Mouse (Mus musculus) CH12.LX (cell line): ENCODE measurements around the gene Ttn. TPM values are rescaled to one million over a fixed set of nuclear protein-coding genes. Genes with fewer than 3 reads are reported as not detected.
A peak's percentile ranks its signal among the peaks of the same experiment; 100 is the strongest.

Experiments used
- DNase-seq: peaks from one replicate; pipeline ENCODE4 v3.0.0-alpha.2; 2013; ENCODE audit errors: extremely low read depth
- H3K27ac ChIP-seq: 2 replicates; pipeline ENCODE4 v1.5.1; 2012; ENCODE audit warnings: low read depth, mild to moderate bottlenecking, control low read depth, moderate library complexity; ENCODE audit not compliant: insufficient read depth
- H3K27me3 ChIP-seq: replicated peaks from 2 replicates; pipeline ENCODE3; 2012; ENCODE audit warnings: inconsistent platforms
- H3K36me3 ChIP-seq, 2 experiments: replicated peaks in 1 of 2; 2 replicates each; pipeline versions ENCODE3 to v1.6.1; 2012; ENCODE audit warnings: inconsistent platforms in 1 of 2, low read length in 1 of 2, mild to moderate bottlenecking in 1 of 2, mixed read lengths in 1 of 2, moderate library complexity in 1 of 2; ENCODE audit not compliant: control insufficient read depth in 1 of 2, insufficient read depth in 1 of 2
- H3K4me1 ChIP-seq, 2 experiments: 2 replicates each; pipeline ENCODE4 v1.6.1; 2012; ENCODE audit warnings: inconsistent platforms in 1 of 2, moderate library complexity in 1 of 2; ENCODE audit not compliant: insufficient read depth in 2 of 2, control insufficient read depth in 1 of 2
- H3K4me2 ChIP-seq: 2 replicates; pipeline ENCODE4 v1.6.1; 2012; ENCODE audit warnings: low read depth, mild to moderate bottlenecking, control low read depth; ENCODE audit not compliant: poor library complexity, insufficient read depth, severe bottlenecking
- H3K4me3 ChIP-seq, 3 experiments: fragments of 150-350 bp in 1 of 3; sonication (generic) in 1 of 3; replicated peaks in 1 of 3; 2 replicates each; pipeline versions ENCODE3 to v1.5.1; 2011 to 2012; ENCODE audit warnings: low read depth in 2 of 3, low read length in 2 of 3, mild to moderate bottlenecking in 2 of 3, moderate library complexity in 2 of 3, control low read depth in 1 of 3, improper control_type of control experiment in 1 of 3, inconsistent platforms in 1 of 3, mixed read lengths in 1 of 3; ENCODE audit not compliant: poor library complexity in 1 of 3
- H3K79me2 ChIP-seq: replicated peaks from 2 replicates; pipeline ENCODE4 v1.6.1; 2012; ENCODE audit warnings: mild to moderate bottlenecking, moderate library complexity; ENCODE audit not compliant: control insufficient read depth, poor library complexity, insufficient read depth, severe bottlenecking; ENCODE audit errors: extremely low read depth
- H3K9ac ChIP-seq: 2 replicates; pipeline ENCODE4 v1.6.1; 2012; ENCODE audit warnings: low read depth, mild to moderate bottlenecking, control low read depth, moderate library complexity; ENCODE audit not compliant: insufficient read depth
- H3K9me3 ChIP-seq: replicated peaks from 2 replicates; pipeline ENCODE3; 2012; ENCODE audit warnings: low read length, inconsistent platforms, mixed read lengths
- BHLHE40 ChIP-seq: IDR thresholded peaks from 2 replicates; pipeline ENCODE4 v1.6.1; 2011; ENCODE audit warnings: mild to moderate bottlenecking, low read depth, low read length, improper control_type of control experiment
- CHD2 ChIP-seq: IDR thresholded peaks from 2 replicates; pipeline ENCODE4 v1.6.1; 2011; ENCODE audit warnings: low read length, improper control_type of control experiment
- CTCF ChIP-seq, 2 experiments: IDR thresholded peaks in 1 of 2; conservative IDR thresholded peaks in 1 of 2; 2 replicates each; pipeline ENCODE4 v1.5.1; 2011 to 2012; ENCODE audit warnings: low read depth in 2 of 2, low read length in 2 of 2, improper control_type of control experiment in 1 of 2, inconsistent platforms in 1 of 2, mild to moderate bottlenecking in 1 of 2, moderate library complexity in 1 of 2
- E2F4 ChIP-seq: IDR thresholded peaks from 2 replicates; pipeline ENCODE4 v1.6.1; 2011; ENCODE audit warnings: low read depth, low read length, improper control_type of control experiment; ENCODE audit not compliant: insufficient replicate concordance
- ELF1 ChIP-seq: IDR thresholded peaks from 2 replicates; pipeline ENCODE4 v1.6.1; 2014; ENCODE audit warnings: low read depth, mild to moderate bottlenecking, inconsistent platforms, low read length, improper control_type of control experiment
- GABPA ChIP-seq: IDR thresholded peaks from 2 replicates; pipeline ENCODE4 v1.6.1; 2012; ENCODE audit warnings: low read depth, low read length, improper control_type of control experiment, inconsistent platforms; ENCODE audit not compliant: insufficient replicate concordance
- HCFC1 ChIP-seq: IDR thresholded peaks from 2 replicates; pipeline ENCODE4 v1.6.1; 2012; ENCODE audit warnings: low read depth, mild to moderate bottlenecking, inconsistent platforms, low read length, improper control_type of control experiment
- IRF4 ChIP-seq: IDR thresholded peaks from 2 replicates; pipeline ENCODE4 v1.6.1; 2014; ENCODE audit warnings: low read depth, mild to moderate bottlenecking, inconsistent platforms, low read length, improper control_type of control experiment
- JUN ChIP-seq: IDR thresholded peaks from 2 replicates; pipeline ENCODE4 v1.6.1; 2011; ENCODE audit warnings: low read depth, mild to moderate bottlenecking, low read length, improper control_type of control experiment, moderate library complexity; ENCODE audit not compliant: insufficient read depth
- JUND ChIP-seq: conservative IDR thresholded peaks from 2 replicates; pipeline ENCODE4 v1.6.1; 2011; ENCODE audit warnings: low read depth, low read length, improper control_type of control experiment
- MAFK ChIP-seq: IDR thresholded peaks from 2 replicates; pipeline ENCODE4 v1.6.1; 2011; ENCODE audit warnings: low read length, improper control_type of control experiment; ENCODE audit not compliant: insufficient replicate concordance
- MAX ChIP-seq: IDR thresholded peaks from 2 replicates; pipeline ENCODE4 v1.6.1; 2011; ENCODE audit warnings: low read length, improper control_type of control experiment
- MAZ ChIP-seq: IDR thresholded peaks from 2 replicates; pipeline ENCODE4 v1.6.1; 2012; ENCODE audit warnings: low read depth, mild to moderate bottlenecking, inconsistent platforms, low read length, improper control_type of control experiment, moderate library complexity
- NRF1 ChIP-seq: IDR thresholded peaks from 2 replicates; pipeline ENCODE4 v1.6.1; 2014; ENCODE audit warnings: low read depth, mild to moderate bottlenecking, inconsistent platforms, low read length, improper control_type of control experiment, moderate library complexity
- PAX5 ChIP-seq: IDR thresholded peaks from 2 replicates; pipeline ENCODE4 v1.6.1; 2012; ENCODE audit warnings: low read length, inconsistent platforms, mixed read lengths
- POLR2AphosphoS2 ChIP-seq: IDR thresholded peaks from 2 replicates; pipeline ENCODE4 v1.6.1; 2011; ENCODE audit warnings: low read depth, low read length, improper control_type of control experiment
- RAD21 ChIP-seq: IDR thresholded peaks from 2 replicates; pipeline ENCODE4 v1.6.1; 2011; ENCODE audit warnings: low read depth, mild to moderate bottlenecking, low read length, improper control_type of control experiment, moderate library complexity
- SMC3 ChIP-seq: IDR thresholded peaks from 2 replicates; pipeline ENCODE4 v1.6.1; 2011; ENCODE audit warnings: low read depth, low read length, improper control_type of control experiment
- UBTF ChIP-seq: IDR thresholded peaks from 2 replicates; pipeline ENCODE4 v1.6.1; 2012; ENCODE audit warnings: low read depth, mild to moderate bottlenecking, inconsistent platforms, low read length, improper control_type of control experiment, moderate library complexity
- USF1 ChIP-seq: IDR thresholded peaks from 2 replicates; pipeline ENCODE4 v1.6.1; 2014; ENCODE audit warnings: low read depth, mild to moderate bottlenecking, inconsistent platforms, low read length, improper control_type of control experiment
- USF2 ChIP-seq: conservative IDR thresholded peaks from 2 replicates; pipeline ENCODE4 v1.6.1; 2011; ENCODE audit warnings: low read depth, low read length, improper control_type of control experiment
- ZC3H11A ChIP-seq: IDR thresholded peaks from 2 replicates; pipeline ENCODE4 v1.6.1; 2012; ENCODE audit warnings: low read depth, mild to moderate bottlenecking, inconsistent platforms, low read length, improper control_type of control experiment
- ZKSCAN1 ChIP-seq: IDR thresholded peaks from 2 replicates; pipeline ENCODE4 v1.6.1; 2012; ENCODE audit warnings: low read depth, inconsistent platforms, low read length, improper control_type of control experiment, borderline replicate concordance
- ZMIZ1 ChIP-seq: IDR thresholded peaks from 2 replicates; pipeline ENCODE4 v1.6.1; 2012; ENCODE audit warnings: low read depth, mild to moderate bottlenecking, inconsistent platforms, low read length, improper control_type of control experiment
- dilution Hi-C: fragments of 300-500 bp; cut with MboI; formaldehyde crosslinking; loops from 2 replicates; pipeline ENCODE4 v1.14.3; 2020; ENCODE audit warnings: low sequenced_read_pairs; ENCODE audit not compliant: extremely low pct_unique_long_range_greater_than_20kb, extremely low pct_ligation_motif_present
- in situ Hi-C: fragments of 300-500 bp; cut with MboI; formaldehyde crosslinking; loops from 3 replicates; pipeline ENCODE4 v1.14.3; 2019; ENCODE audit warnings: low sequenced_read_pairs, low pct_ligation_motif_present, low pct_unique_long_range_greater_than_20kb, mixed read lengths
- polyA plus RNA-seq: library from polyadenylated mRNA; unstranded; fragments of >175 nt; gene quantifications from 2 replicates; pipeline ENCODE4 v1.2.1, GENCODE M21; 2012; ENCODE audit warnings: low read depth; ENCODE audit not compliant: insufficient read length
- total RNA-seq, 2 experiments: library from RNA; depleted of rRNA; stranded (reverse); fragments of 300-350 nt in 1 of 2; fragments of >200 nt in 1 of 2; gene quantifications; 2 replicates each; pipeline ENCODE4 v1.2.3; 2012 to 2014

The Ttn gene
- total and polyA plus RNA-seq, 3 experiments: 0.23 to 4.2 (median 0.60) TPM

DNA sequence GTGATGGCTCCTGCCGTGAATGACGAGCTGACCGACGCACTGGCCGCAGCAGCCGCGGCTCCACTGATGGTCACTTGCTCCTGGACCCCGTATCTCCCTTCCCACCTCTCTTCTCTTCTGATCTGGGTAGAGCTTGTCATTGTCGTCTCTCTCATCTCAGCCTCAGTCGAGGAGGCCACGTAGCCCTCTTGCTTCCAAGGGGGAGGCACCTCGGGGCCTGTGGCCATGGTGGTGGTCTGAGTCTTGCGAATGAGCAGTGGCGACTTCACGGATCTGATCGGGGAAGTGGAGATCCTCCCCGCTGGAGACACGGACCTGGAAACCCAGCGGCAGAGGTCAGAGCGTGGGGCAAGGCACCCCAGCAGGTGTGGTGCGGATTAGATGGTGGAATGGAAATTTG lies 12.7 kb downstream of the Ttn start:
- no peak overlapping the region for H3K4me2 ChIP-seq
- TF ChIP-seq USF1 (no peak), PAX5 (no peak), CHD2 (no peak), JUND (no peak), IRF4 (no peak), MAZ (no peak), BHLHE40 (no peak), ZMIZ1 (no peak), JUN (no peak), GABPA (no peak), RAD21 (no peak), USF2 (no peak), ELF1 (no peak), MAX (no peak), E2F4 (no peak), NRF1 (no peak), ZKSCAN1 (no peak), ZC3H11A (no peak)
- no peak overlapping the region for H3K27ac ChIP-seq
- no peak overlapping the region for H3K9ac ChIP-seq
- H3K36me3 ChIP-seq: no peaks in the 10 kb centered on the region
- dilution Hi-C loops (no loop called here), in situ Hi-C loops (loop anchor here (5.0 to 10.0 kb wide), 2 partner anchors 37 to 735 kb away; no protein-coding TSS in a partner anchor)
- H3K79me2 ChIP-seq: no peaks in the 10 kb centered on the region
- no peaks in the 10 kb centered on the region for H3K27me3 ChIP-seq
- no peaks in the 10 kb centered on the region for H3K9me3 ChIP-seq
- no peak overlapping the region for H3K4me3 ChIP-seq
- no peak for DNase-seq
- H3K4me1 ChIP-seq: no peaks in the 10 kb centered on the region

DNA sequence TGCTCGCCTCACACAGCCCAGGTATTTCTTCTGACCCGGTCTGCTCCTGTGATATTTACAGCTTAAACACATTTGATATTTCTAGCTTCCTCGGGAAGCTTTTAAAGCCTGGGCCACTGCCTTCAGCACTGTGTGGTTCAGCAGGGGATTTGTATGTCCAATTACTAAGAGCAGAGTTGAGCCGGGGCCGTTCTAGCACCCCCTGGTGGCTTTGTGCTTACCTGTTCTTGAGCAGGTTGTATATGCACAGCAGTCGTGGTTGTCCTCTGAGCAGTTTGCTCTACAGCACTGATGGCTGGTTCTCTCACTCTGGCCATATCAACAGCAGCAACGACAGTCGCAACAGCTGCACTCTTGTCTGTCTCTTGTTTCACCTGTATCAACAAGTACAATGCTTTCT lies 13.4 kb downstream of the Ttn start:
- no peak overlapping the region for H3K27ac ChIP-seq
- no peaks in the 10 kb centered on the region for H3K36me3 ChIP-seq
- DNase-seq: peak; percentile 82
- no peaks in the 10 kb centered on the region for H3K4me1 ChIP-seq
- H3K4me3 ChIP-seq: no peak overlapping the region
- H3K9me3 ChIP-seq: no peaks in the 10 kb centered on the region
- in situ Hi-C loops (loop anchor here (5.0 to 10.0 kb wide), 2 partner anchors 37 to 736 kb away; no protein-coding TSS in a partner anchor), dilution Hi-C loops (no loop called here)
- no peak overlapping the region for H3K4me2 ChIP-seq
- no peaks in the 10 kb centered on the region for H3K27me3 ChIP-seq
- H3K79me2 ChIP-seq: no peaks in the 10 kb centered on the region
- TF ChIP-seq RAD21 (peak; percentile 58), SMC3 (peak; percentile 96), GABPA (no peak), CTCF (conservative IDR thresholded peaks at IDR 0.05 in 1 of 2, IDR thresholded peaks at IDR 0.05 in 1 of 2; ENCODE audit: low read depth in 2 of 2, low read length in 2 of 2) (peak; percentile 71 to 93; a peak in 3 of 4 replicates), HCFC1 (no peak), UBTF (no peak), BHLHE40 (no peak), MAFK (no peak), POLR2AphosphoS2 (no peak)
- H3K9ac ChIP-seq: no peak overlapping the region
